ENCODE assay signal across 11 mouse cellular contexts in the genomic region with DNA sequence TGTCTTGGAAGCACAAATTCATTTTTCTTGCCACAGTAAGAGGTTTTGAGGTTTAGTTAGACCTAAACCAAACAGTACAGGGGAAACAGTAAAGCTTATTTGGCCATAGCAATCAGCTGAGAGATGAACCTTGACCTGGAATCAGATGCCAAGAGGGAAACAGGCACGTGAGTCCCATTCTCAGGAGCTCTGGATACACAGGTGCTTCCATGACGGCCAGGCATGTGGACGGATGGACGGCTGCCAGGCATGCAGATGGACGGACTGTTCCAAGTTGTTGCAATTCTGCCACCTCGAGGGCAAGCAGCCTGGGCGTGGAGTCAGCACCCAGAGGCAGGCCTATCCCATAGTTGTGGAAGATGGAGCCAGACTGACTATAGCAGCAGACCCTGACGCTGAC. TPM values are rescaled to one million over a fixed set of nuclear protein-coding genes. Genes with fewer than 3 reads are reported as not detected.
DNase-seq lines count a peak whose midpoint lies in the region; ATAC-seq and TF ChIP-seq lines count a peak whose summit lies in the region.
"Had no signal": no experiment of that assay in that cellular context is flagged by ENCODE, and none has a peak within 500 bp of the region (broad histone marks: within the 10 kb centered on the region; RNA-seq: fewer than 3 reads in every experiment).

No protein-coding gene starts in this region.

- no peak for DNase-seq in hindbrain, postnatal 0 days (ENCODE audit: low spot score)
- peak; percentile 89 to 90 for DNase-seq in cerebellum, adult 18-20 months
- DNase-seq in heart, postnatal 10 days = peak; percentile 81 to 88
- peak; percentile 72 for DNase-seq in lung, postnatal 25 days (ENCODE audit: low spot score)
- DNase-seq in left cerebral cortex, adult 18-20 months (ENCODE audit: low spot score in 2 of 2) = no peak
- DNase-seq in urinary bladder, postnatal 4 days (ENCODE audit: low spot score in 2 of 2) = no peak

- no peaks in the 10 kb centered on the region for H3K9me3 ChIP-seq in hindbrain, postnatal 0 days (ENCODE audit: low read length)
- no peaks in the 10 kb centered on the region for H3K9me3 ChIP-seq in hindbrain, embryonic 13.5 days
- H3K9me3 ChIP-seq: stomach, embryonic 15.5 days had no signal

- no peak for TF ChIP-seq CTCF in hindbrain, postnatal 0 days (IDR thresholded peaks at IDR 0.05; ENCODE audit: low read depth)

- ATAC-seq in hindbrain, postnatal 0 days = no peak
- ATAC-seq in hindbrain, embryonic 13.5 days (ENCODE audit: low FRiP score) = no peak
- no peak for ATAC-seq in megakaryocyte-erythroid progenitor cell, adult 5-6 weeks (replicated peaks; ENCODE audit: low FRiP score, low TSS enrichment, poor library complexity, severe bottlenecking)
- ATAC-seq: activated CD4-positive, CD25-positive, alpha-beta regulatory T cell, adult 4 months had no signal

- no peaks in the 10 kb centered on the region for H3K36me3 ChIP-seq in hindbrain, postnatal 0 days (ENCODE audit: insufficient read depth, low read length)
- H3K36me3 ChIP-seq in hindbrain, embryonic 13.5 days = peaks cover 20% of the 10 kb centered on the region

- intact Hi-C loops in heart, postnatal 10 days (cut with DNase I) = loop anchor here (10.0 kb wide), 1 partner anchor 200 kb away; the partner anchor contains the start of gene Kdf1

- no peak overlapping the region for H3K4me2 ChIP-seq in hindbrain, postnatal 0 days (ENCODE audit: low read depth, low read length)
- H3K4me2 ChIP-seq in hindbrain, embryonic 13.5 days = no peak overlapping the region
- H3K4me2 ChIP-seq: stomach, embryonic 15.5 days had no signal

- H3K27me3 ChIP-seq in hindbrain, postnatal 0 days (ENCODE audit: insufficient read depth, low read length) = no peaks in the 10 kb centered on the region
- H3K27me3 ChIP-seq in hindbrain, embryonic 13.5 days = no peaks in the 10 kb centered on the region
- H3K27me3 ChIP-seq: CH12.LX; stomach, embryonic 15.5 days had no signal

- 0 out of 2 replicates have a peak overlapping the region, but pooled peaks have one; percentile 5 for H3K9ac ChIP-seq in hindbrain, postnatal 0 days (replicated peaks; ENCODE audit: low read length)
- no peak overlapping the region for H3K9ac ChIP-seq in hindbrain, embryonic 13.5 days
- H3K9ac ChIP-seq: stomach, embryonic 15.5 days had no signal

- H3K27ac ChIP-seq in hindbrain, postnatal 0 days = no peak overlapping the region
- no peak overlapping the region for H3K27ac ChIP-seq in hindbrain, embryonic 13.5 days
- H3K27ac ChIP-seq: stomach, embryonic 15.5 days had no signal

- whole genome bisulfite sequencing in hindbrain, postnatal 0 days = 71% methylated on average over 8 of the region's 8 CpGs
- 88% methylated on average over 8 of the region's 8 CpGs for WGBS in hindbrain, embryonic 13.5 days

- no peaks in the 10 kb centered on the region for H3K4me1 ChIP-seq in hindbrain, postnatal 0 days (ENCODE audit: insufficient read depth, low read length)
- H3K4me1 ChIP-seq in hindbrain, embryonic 13.5 days (replicated peaks) = no peaks in the 10 kb centered on the region
- H3K4me1 ChIP-seq: stomach, embryonic 15.5 days had no signal

- H3K4me3 ChIP-seq in hindbrain, postnatal 0 days (ENCODE audit: low read length) = no peak overlapping the region
- no peak overlapping the region for H3K4me3 ChIP-seq in hindbrain, embryonic 13.5 days
- H3K4me3 ChIP-seq: stomach, embryonic 15.5 days had no signal

RNA-seq across cellular contexts. Expression of gene Tmem222, which starts 37.3 kb away (rescaled TPM):
- 120 and 138 TPM in 2 replicates for total RNA-seq in hindbrain, postnatal 0 days (2014; rRNA removed)
- 127 and 136 TPM in 2 replicates for polyA plus RNA-seq in hindbrain, postnatal 0 days (2015; fragmentation: Nextera tagmentation; extraction: Ambion mirVana)
- 101 and 102 TPM in 2 replicates for polyA plus RNA-seq in hindbrain, embryonic 13.5 days (2015; fragmentation: Nextera tagmentation; extraction: Ambion mirVana)
- 10 to 100 TPM; 28.7 to 31.7 TPM for total RNA-seq in heart, postnatal 10 days (2021)
- total RNA-seq in megakaryocyte-erythroid progenitor cell, adult 5-6 weeks (2014; fragmentation: Nextera tagmentation) = 38.1 and 66.4 TPM in 2 replicates
- 18.2 and 19.2 TPM in 2 replicates for total RNA-seq in megakaryocyte-erythroid progenitor cell, adult 5-6 weeks (2017)
- total RNA-seq in left cerebral cortex, adult 18-20 months (2021) = 10 to 100 TPM; 88.3 to 97.2 TPM

RNA-seq across cellular contexts. Expression of gene Wdtc1, which starts 38.4 kb away (rescaled TPM):
- total RNA-seq in hindbrain, postnatal 0 days (2014; rRNA removed) = 47.7 and 51.9 TPM in 2 replicates
- polyA plus RNA-seq in hindbrain, postnatal 0 days (2015; fragmentation: Nextera tagmentation; extraction: Ambion mirVana) = 12.8 and 14.9 TPM in 2 replicates
- polyA plus RNA-seq in hindbrain, embryonic 13.5 days (2015; fragmentation: Nextera tagmentation; extraction: Ambion mirVana) = 18.4 and 21.3 TPM in 2 replicates
- total RNA-seq in heart, postnatal 10 days (2021) = 10 to 100 TPM; 55.3 to 58.8 TPM
- 15.3 and 18.6 TPM in 2 replicates for total RNA-seq in megakaryocyte-erythroid progenitor cell, adult 5-6 weeks (2014; fragmentation: Nextera tagmentation)
- 7.5 and 8.0 TPM in 2 replicates for total RNA-seq in megakaryocyte-erythroid progenitor cell, adult 5-6 weeks (2017)
- total RNA-seq in left cerebral cortex, adult 18-20 months (2021) = 10 to 100 TPM; 61.2 to 68.1 TPM

RNA-seq across cellular contexts. Expression of gene Sytl1, which starts 52.0 kb away (rescaled TPM):
- 1.4 TPM in 1 of 2 replicates, not detected in the other for total RNA-seq in hindbrain, postnatal 0 days (2014; rRNA removed)
- 0.18 and 0.40 TPM in 2 replicates for polyA plus RNA-seq in hindbrain, postnatal 0 days (2015; fragmentation: Nextera tagmentation; extraction: Ambion mirVana)
- 0.41 and 0.69 TPM in 2 replicates for polyA plus RNA-seq in hindbrain, embryonic 13.5 days (2015; fragmentation: Nextera tagmentation; extraction: Ambion mirVana)
- total RNA-seq in heart, postnatal 10 days (2021) = 1 to 10 TPM in 1 of 2 experiments, under 1 TPM in 1; 0.74 to 1.5 TPM
- 0.44 and 1.6 TPM in 2 replicates for total RNA-seq in megakaryocyte-erythroid progenitor cell, adult 5-6 weeks (2014; fragmentation: Nextera tagmentation)
- total RNA-seq in megakaryocyte-erythroid progenitor cell, adult 5-6 weeks (2017) = 1.9 TPM in 1 of 2 replicates, not detected in the other
- total RNA-seq in left cerebral cortex, adult 18-20 months (2021) = 1 to 10 TPM; 6.7 to 7.3 TPM

RNA-seq across cellular contexts. Expression of gene Slc9a1, which starts 54.6 kb away (rescaled TPM):
- total RNA-seq in hindbrain, postnatal 0 days (2014; rRNA removed) = 21.2 and 21.7 TPM in 2 replicates
- 8.2 and 10.1 TPM in 2 replicates for polyA plus RNA-seq in hindbrain, postnatal 0 days (2015; fragmentation: Nextera tagmentation; extraction: Ambion mirVana)
- polyA plus RNA-seq in hindbrain, embryonic 13.5 days (2015; fragmentation: Nextera tagmentation; extraction: Ambion mirVana) = 6.7 and 7.5 TPM in 2 replicates
- total RNA-seq in heart, postnatal 10 days (2021) = 10 to 100 TPM; 21.4 to 24.2 TPM
- total RNA-seq in megakaryocyte-erythroid progenitor cell, adult 5-6 weeks (2014; fragmentation: Nextera tagmentation) = 31.8 and 33.1 TPM in 2 replicates
- total RNA-seq in megakaryocyte-erythroid progenitor cell, adult 5-6 weeks (2017) = 5.8 and 13.7 TPM in 2 replicates
- total RNA-seq in left cerebral cortex, adult 18-20 months (2021) = 10 to 100 TPM; 46.3 to 47.9 TPM

Comparison
In these comparisons a context has a peak if more than half of its experiments do, and no peak if none do; other contexts are left out.
1. DNase-seq: peak in cerebellum, adult 18-20 months (2 of 2), heart, postnatal 10 days (2 of 2) and lung, postnatal 25 days (single experiment); none in hindbrain, postnatal 0 days (single experiment), left cerebral cortex, adult 18-20 months (0 of 2) and urinary bladder, postnatal 4 days (0 of 2).